Mouse (Mus musculus) T-helper 17 cell (primary cell): ENCODE data around the gene Zic5.

ENCODE experiments used
- in situ Hi-C, 2 experiments: fragments of 300-600 bp; cut with MboI, MseI; formaldehyde crosslinking; loops; 1 replicate in 1 of 2; 2 replicates in 1 of 2; pipeline ENCODE4 v1.15.1; 2025; ENCODE audit warnings: high pct_unique_total_duplicates in 2 of 2

Gene Zic5

GRCm38 (mm10) chr14:122480355-122480754, 14.9 kb upstream of the Zic5 start:
- in situ Hi-C loops, result loop anchor here in 1 of 2 experiments (5.0 kb wide), 1 partner anchor 512 kb away; no protein-coding TSS in a partner anchor

- in situ Hi-C loops, result loop anchor here (5.0 to 10.0 kb wide), 2 partner anchors 465 to 513 kb away; no protein-coding TSS in a partner anchor
Observed at GRCm38 (mm10) chr14:122479461-122480109, 14.1 kb upstream of the Zic5 start.

- in situ Hi-C loops, result loop anchor here in 1 of 2 experiments (10.0 kb wide), 1 partner anchor 464 kb away; no protein-coding TSS in a partner anchor
Observed at GRCm38 (mm10) chr14:122478574-122479011, 13.1 kb upstream of the Zic5 start.

GRCm38 (mm10) chr14:122477971-122478573, 12.6 kb upstream of the Zic5 start:
- in situ Hi-C loops, result loop anchor here in 1 of 2 experiments (10.0 kb wide), 1 partner anchor 463 kb away; no protein-coding TSS in a partner anchor

- in situ Hi-C loops, result loop anchor here in 1 of 2 experiments (10.0 kb wide), 1 partner anchor 462 kb away; no protein-coding TSS in a partner anchor
Observed at GRCm38 (mm10) chr14:122477261-122477671, 11.8 kb upstream of the Zic5 start.

- in situ Hi-C loops, result loop anchor here in 1 of 2 experiments (10.0 kb wide), 1 partner anchor 462 kb away; no protein-coding TSS in a partner anchor
Observed at GRCm38 (mm10) chr14:122476822-122477215, 11.3 kb upstream of the Zic5 start.

GRCm38 (mm10) chr14:122476041-122476821, 10.8 kb upstream of the Zic5 start:
- in situ Hi-C loops, result loop anchor here in 1 of 2 experiments (10.0 kb wide), 1 partner anchor 461 kb away; no protein-coding TSS in a partner anchor

GRCm38 (mm10) chr14:122475557-122476040, 10.1 kb upstream of the Zic5 start:
- in situ Hi-C loops, result loop anchor here in 1 of 2 experiments (10.0 kb wide), 1 partner anchor 461 kb away; no protein-coding TSS in a partner anchor

- in situ Hi-C loops, result loop anchor here in 1 of 2 experiments (10.0 kb wide), 1 partner anchor 460 kb away; no protein-coding TSS in a partner anchor
Observed at GRCm38 (mm10) chr14:122474891-122475556, 9.5 kb upstream of the Zic5 start, which contains the start of gene Zic2. Zic2 (plus strand) TSS chr14:122475435.

GRCm38 (mm10) chr14:122474041-122474890, 8.8 kb upstream of the Zic5 start:
- in situ Hi-C loops, result loop anchor here in 1 of 2 experiments (10.0 kb wide), 1 partner anchor 459 kb away; no protein-coding TSS in a partner anchor

- in situ Hi-C loops, result loop anchor here in 1 of 2 experiments (10.0 kb wide), 1 partner anchor 458 kb away; no protein-coding TSS in a partner anchor
Observed at GRCm38 (mm10) chr14:122473211-122473751, 7.8 kb upstream of the Zic5 start.

- in situ Hi-C loops, result loop anchor here in 1 of 2 experiments (10.0 kb wide), 1 partner anchor 458 kb away; no protein-coding TSS in a partner anchor
Observed at GRCm38 (mm10) chr14:122472647-122473046, 7.2 kb upstream of the Zic5 start.

GRCm38 (mm10) chr14:122472161-122472560, 6.7 kb upstream of the Zic5 start:
- in situ Hi-C loops, result loop anchor here in 1 of 2 experiments (10.0 kb wide), 1 partner anchor 457 kb away; no protein-coding TSS in a partner anchor

- in situ Hi-C loops, result loop anchor here in 1 of 2 experiments (10.0 kb wide), 1 partner anchor 457 kb away; no protein-coding TSS in a partner anchor
Observed at GRCm38 (mm10) chr14:122471449-122472085, 6.1 kb upstream of the Zic5 start.

GRCm38 (mm10) chr14:122468971-122469755, 3.7 kb upstream of the Zic5 start:
- in situ Hi-C loops, result no loop called here

GRCm38 (mm10) chr14:122467926-122468841, 2.7 kb upstream of the Zic5 start:
- in situ Hi-C loops, result no loop called here
